ENCODE assay signal across 19 mouse cellular contexts in the genomic region with DNA sequence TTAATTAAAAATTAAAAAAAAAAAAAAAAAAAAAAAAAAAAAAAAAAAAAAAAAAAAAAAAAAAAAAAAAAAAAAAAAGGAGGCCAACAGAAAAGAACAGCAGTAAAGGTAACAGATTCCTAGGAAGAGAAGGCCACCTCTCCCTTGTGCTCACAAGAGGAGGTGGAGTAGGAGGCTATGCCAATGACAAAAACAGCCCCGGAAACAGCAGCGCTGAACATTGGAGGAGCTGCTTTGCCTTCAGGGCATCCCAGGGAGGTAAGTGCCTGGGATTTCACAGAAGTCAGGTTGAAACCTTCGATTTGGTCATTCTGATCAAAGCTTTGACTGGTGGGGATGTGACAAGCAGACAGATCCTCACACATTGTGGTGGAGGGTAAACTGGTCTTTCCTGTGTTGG.
"Had no signal": no experiment of that assay in that cellular context is flagged by ENCODE, and none has a peak within 500 bp of the region (broad histone marks: within the 10 kb centered on the region; RNA-seq: fewer than 3 reads in every experiment).

No protein-coding gene starts in this region.

- DNase-seq: lung, adult 2 months; lung, postnatal 14 days; lung, postnatal 36 days; retina, postnatal 1 day; right cerebral cortex, adult 18-20 months; right cerebral cortex, postnatal 25 days; right cerebral cortex, postnatal 4 days; spleen, adult 18-20 months; thymus, adult 18-20 months; thymus, postnatal 14 days; thymus, postnatal 36 days had no signal

- H3K9ac ChIP-seq: lung, embryonic 15.5 days; midbrain, embryonic 13.5 days; midbrain, embryonic 15.5 days; neural tube, embryonic 12.5 days had no signal

- H3K27me3 ChIP-seq: lung, embryonic 15.5 days; megakaryocyte, embryonic 14.5 days; midbrain, embryonic 13.5 days; midbrain, embryonic 15.5 days; neural tube, embryonic 12.5 days had no signal

- H3K9me3 ChIP-seq: lung, embryonic 15.5 days; megakaryocyte, embryonic 14.5 days; midbrain, embryonic 13.5 days; midbrain, embryonic 15.5 days; neural tube, embryonic 12.5 days had no signal

- H3K36me3 ChIP-seq: lung, embryonic 15.5 days; midbrain, embryonic 13.5 days; midbrain, embryonic 15.5 days; neural tube, embryonic 12.5 days had no signal

- H3K4me2 ChIP-seq: lung, embryonic 15.5 days; midbrain, embryonic 11.5 days; midbrain, embryonic 13.5 days; midbrain, embryonic 15.5 days; neural tube, embryonic 12.5 days had no signal

- ATAC-seq: lung, postnatal 0 days; midbrain, embryonic 13.5 days; midbrain, embryonic 15.5 days had no signal

- H3K4me3 ChIP-seq: lung, embryonic 15.5 days; megakaryocyte, embryonic 14.5 days; midbrain, embryonic 13.5 days; midbrain, embryonic 15.5 days; neural tube, embryonic 12.5 days had no signal

- H3K27ac ChIP-seq: lung, embryonic 15.5 days; macrophage; midbrain, embryonic 13.5 days; midbrain, embryonic 15.5 days; neural tube, embryonic 12.5 days had no signal

- H3K4me1 ChIP-seq: midbrain, embryonic 13.5 days; midbrain, embryonic 15.5 days; neural tube, embryonic 12.5 days had no signal
